Mouse (Mus musculus): ENCODE measurements at regions not wholly inside any gene's neighbourhood (a gene's known extent, or its start where the extent isn't known, plus 50 kb on each side); places are given as distances from the start of the nearest gene placed in this dataset.

DNA sequence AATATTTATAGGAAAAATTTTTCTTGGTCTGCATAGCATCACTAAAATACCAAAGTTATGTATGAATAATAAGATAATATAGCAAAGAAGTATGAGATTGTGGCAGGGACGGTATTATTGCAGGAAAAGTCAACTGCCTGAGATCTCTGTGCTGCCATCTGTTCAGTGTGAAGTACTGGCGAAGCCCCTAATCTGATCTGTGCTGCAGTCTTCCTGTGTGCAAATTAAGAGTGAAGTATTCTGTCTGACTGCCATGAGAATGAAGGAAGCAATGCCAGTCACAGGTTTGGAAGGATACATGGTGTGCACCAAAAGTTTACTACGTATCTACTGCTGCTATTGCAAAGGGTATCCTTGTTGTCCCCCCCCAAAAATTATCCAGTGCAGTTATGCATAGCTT lies 501.5 kb downstream of the Rab28 start:
- DNase-seq (ENCODE audit: low spot score in 2 of 2), result no peak

DNA sequence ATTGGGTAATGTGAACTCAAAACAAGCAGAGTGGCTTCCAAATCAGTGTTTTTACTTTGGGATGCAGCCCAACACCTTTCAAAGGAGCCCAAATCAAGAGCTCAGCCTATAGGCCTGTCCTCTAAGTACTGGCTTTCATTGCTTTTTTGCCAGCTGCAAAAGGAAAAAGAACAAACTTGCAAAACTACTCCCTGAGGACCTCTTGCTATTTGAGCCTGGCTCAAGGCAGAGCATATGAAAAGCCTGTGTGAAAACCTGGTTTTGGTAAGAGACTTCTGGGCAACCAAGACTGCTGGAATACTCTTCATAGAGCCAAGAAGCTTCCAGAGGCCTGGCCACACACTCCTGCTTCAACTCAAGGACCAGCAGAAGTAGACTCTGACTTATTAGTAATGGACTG lies 503.5 kb downstream of the Rab28 start:
- DNase-seq (ENCODE audit: low spot score in 2 of 2), result no peak

DNA sequence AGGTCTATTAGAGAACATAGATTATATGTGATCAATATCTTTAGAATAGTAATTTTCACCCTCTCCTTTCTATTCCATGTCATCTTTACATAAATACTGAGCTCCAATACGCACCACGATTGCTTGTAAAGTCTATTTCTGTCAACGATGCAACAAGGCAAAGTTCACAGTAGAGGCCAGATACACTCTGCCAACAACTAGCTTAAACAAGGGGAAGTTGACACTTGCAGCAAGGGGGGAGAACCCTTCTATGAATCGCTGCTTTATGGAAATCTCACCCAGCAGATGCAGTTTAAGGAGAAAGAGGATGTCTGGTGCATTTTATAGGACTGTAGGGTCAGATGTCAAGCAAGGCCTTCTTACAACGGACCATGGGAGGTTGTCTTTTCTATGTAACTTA lies 520.8 kb downstream of the Rab28 start:
- DNase-seq (ENCODE audit: low spot score in 2 of 2), result no peak

DNA sequence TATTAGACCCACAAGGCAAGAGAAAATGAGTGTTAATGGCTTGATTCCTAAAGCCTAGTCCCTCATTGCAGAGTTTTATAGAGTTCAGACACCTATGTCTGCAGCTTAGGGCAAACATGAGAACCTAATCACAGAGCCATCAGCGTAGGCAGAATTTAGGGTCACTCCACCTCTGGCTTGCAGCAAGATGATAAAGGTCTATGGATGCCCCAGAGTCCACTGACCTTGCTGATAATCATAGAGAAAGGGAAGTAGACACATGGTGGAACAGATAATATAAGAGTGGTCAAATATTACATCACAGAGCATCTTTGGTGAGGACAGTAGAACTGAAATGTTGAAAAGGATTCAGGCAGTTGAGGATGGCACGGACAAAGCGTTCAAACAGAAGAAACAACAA lies 530.7 kb downstream of the Rab28 start:
- DNase-seq (ENCODE audit: low spot score in 2 of 2), result no peak

DNA sequence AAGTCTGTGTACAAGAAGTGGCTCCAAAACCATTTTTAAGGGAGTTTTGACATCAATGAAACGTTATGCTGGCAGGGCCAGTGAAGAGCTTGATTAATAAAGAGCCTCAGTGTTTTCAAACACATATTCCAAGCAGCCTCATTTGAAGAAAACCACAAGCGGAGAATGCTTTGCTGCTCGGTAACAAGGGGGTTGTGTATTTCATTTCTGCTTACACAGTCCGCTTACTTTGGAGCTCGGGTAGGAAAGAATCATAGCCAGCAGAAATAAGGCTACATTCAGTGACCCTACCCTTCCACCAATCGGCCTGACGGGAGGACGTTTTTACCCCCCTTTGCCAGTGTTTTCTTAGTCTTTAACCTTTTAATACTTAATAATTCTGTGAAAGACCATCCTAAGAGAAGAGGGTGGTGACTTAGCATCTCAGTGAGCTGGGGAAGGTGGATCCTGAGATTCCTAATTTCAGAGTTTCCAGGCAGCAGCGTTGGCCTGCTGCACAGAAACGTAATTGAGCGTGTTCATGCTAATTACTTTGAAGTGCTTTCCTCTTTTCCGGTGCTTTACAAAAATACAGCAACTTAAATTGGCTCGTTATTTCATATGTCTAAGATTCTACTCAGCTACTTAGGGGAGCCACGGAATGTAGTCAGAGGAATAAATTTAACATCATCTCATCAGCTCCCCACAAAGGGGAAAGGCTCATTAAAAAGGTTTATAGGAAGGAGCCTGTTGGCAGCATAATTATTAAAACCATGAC lies 541.9 kb downstream of the Rab28 start:
- peak; percentile 1 to 6 for DNase-seq (ENCODE audit: low spot score in 2 of 2)

DNA sequence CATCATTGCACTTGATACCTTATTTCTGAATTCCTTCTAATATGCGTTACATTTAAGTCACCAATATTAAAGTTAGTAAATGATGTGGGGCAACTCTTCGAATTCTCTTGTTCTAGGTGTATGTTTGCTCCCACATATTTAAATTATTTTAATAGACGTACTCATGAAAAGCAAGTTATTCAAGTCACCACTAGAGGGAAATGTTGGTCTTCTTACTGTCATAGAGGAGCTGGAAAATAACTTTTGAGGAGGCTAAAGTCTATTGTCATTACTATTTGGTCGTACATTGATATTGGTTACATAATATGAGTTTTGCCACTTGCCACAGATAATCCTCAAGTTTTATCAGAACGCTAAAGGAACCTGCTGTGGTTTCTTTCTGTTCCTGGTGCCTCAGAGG lies 582.9 kb downstream of the Rab28 start:
- no peak for DNase-seq (ENCODE audit: low spot score in 2 of 2)

DNA sequence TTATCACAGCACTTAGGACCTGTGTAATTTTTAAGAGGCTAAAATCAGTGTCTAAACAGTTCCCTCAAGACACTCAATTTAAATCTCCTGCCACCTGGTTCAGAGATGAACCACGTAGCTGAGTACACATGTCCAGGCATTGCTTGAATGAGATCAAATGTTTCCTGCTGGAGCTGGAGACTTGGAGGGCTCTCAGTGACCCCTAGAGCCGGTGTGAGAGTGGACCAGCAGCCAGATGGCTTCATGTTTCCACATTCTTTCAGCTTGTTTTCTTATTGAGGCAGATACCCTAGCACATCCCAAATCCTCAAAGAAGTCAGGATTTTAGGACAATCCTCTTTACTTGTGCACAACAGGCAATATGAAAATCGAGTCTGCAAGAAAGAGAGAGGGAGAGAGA lies 590.3 kb downstream of the Rab28 start:
- no peak for DNase-seq (ENCODE audit: low spot score in 2 of 2)

DNA sequence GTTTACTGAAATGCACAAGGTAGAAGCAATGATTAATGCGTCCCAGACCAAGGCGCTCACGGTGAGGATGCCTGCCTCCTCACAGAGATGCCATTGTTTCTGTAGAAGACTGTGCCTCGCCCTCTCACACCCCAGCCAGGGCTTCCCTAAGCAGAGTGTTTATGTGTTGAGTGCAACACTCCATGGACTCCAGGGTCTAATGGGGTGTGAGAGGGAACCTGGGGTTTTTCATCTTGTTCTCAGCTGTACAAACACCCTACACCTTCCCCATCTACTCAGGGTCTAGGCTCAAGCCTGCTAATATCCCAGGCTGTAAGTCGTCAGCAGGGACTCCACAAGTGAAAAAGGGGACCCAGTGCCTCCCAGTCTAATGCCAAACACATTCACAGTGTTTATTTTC lies 620.2 kb downstream of the Rab28 start:
- no peak for DNase-seq (ENCODE audit: low spot score in 2 of 2)

DNA sequence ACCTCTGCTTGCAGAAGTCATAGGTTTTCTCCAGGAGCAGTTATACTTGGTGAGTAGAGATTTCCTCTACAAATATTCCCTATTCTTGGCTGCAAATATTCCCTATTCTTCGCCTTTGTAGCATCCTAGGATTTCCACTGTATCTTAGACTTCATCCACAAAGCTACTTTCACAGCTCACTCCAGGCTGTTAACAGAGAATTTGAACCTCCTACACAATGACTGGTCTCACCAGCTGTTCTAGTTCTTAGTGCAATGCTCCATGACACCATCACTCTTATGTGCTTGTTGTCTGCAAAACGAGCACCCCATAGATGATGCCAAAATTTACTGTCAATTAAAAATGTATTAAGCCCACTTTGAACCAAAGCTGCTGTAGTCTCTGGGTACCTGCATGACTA lies 631.5 kb downstream of the Rab28 start:
- DNase-seq (ENCODE audit: low spot score in 2 of 2), result peak; percentile 24 to 61

DNA sequence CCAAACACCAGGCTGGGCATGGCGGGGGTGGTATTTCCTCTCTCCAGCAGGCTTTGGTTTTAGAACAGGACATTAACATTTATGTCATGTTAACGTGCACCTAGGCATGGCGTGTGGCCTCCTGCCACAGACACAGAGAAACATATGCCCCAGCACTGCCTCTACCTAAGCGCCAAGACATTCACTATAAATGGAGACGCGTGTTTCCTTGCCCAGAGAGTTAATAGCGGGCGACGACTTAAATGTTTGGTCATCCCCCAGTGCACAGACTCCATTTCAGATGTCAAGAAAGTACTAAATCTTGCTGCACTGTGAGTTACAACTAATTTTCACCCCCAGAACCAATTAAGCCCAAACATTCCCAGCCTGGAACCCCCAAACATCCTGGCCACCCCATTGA lies 646.3 kb downstream of the Rab28 start:
- DNase-seq (ENCODE audit: low spot score in 2 of 2), result no peak

DNA sequence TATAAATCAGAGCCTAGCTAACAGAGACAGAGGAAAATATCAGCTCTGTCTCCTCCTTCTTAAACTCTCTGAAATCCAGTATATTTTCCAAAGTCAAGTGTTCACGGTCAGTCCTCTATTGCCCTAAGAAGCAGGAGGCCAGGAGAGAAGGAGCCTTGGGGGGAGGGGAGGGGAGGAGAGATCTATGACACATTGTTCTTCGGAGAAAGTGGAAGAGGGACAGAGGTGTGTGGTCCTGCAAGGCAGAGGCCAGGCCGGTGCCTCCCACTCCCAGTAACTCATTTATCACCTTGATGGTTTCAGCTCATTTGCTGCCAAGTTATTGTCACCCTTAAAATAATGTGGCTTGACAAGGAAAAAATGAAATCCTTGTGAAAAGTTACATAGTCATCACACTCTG lies 646.7 kb downstream of the Rab28 start:
- no peak for DNase-seq (ENCODE audit: low spot score in 2 of 2)

DNA sequence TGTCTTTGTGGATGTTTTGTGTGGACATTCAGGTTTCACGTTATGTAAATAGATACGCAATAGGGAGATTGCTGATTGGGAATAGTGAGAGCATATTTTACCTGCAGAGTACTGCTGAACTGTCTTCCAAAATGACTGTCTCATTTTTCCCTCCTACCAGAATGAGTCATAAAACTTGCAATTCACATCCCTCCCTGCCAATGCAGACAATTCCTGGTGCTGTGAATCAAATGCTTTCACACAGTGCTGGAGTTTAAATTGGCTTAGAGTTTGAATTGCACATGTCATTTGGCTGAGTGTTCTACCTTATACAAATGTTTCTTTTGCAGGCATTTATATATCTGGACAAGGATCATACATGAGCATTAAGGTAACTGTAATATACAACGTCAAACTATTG lies 649.9 kb downstream of the Rab28 start:
- DNase-seq (ENCODE audit: low spot score in 2 of 2), result peak in 1 of 2 experiments; percentile 21

DNA sequence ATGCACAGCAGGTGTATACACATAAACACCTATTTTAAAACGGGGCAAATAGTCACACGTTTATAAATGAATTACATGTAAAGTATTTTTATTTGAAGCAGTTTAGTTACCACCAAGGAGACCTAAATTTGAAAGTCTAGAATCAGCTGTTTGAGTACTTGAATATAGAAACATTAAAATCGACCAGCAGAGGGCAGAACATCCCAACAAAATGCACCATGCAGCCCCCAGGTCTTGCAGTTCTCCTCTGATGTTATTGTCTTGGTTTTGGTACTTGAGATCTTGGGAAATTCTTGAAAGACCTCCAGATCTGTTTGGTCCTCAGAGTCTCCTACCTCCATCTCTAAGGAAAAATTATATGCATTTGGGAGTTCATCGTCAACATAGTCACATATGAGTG lies 656.0 kb downstream of the Rab28 start:
- DNase-seq (ENCODE audit: low spot score in 2 of 2), result peak in 1 of 2 experiments; percentile 42

DNA sequence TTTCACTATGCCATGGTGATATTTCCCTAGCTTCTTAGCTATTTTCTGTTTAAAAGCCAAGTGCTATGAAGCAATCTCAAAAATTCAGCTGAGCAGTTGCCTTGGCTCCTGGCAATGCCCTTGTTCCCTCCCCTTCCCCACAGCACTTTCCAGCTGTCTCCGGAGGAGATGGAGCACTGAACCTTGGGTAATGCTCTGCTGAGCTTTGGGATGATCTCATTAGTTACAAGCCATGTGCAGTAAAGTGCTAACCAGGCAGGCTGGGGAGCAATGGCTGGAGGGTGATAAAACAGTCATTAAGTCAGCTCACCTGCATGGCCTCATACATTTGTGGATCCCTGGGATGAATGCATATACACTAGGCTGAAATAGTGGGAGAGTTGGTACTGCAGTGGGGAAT lies 659.4 kb downstream of the Rab28 start:
- no peak for DNase-seq (ENCODE audit: low spot score in 2 of 2)

DNA sequence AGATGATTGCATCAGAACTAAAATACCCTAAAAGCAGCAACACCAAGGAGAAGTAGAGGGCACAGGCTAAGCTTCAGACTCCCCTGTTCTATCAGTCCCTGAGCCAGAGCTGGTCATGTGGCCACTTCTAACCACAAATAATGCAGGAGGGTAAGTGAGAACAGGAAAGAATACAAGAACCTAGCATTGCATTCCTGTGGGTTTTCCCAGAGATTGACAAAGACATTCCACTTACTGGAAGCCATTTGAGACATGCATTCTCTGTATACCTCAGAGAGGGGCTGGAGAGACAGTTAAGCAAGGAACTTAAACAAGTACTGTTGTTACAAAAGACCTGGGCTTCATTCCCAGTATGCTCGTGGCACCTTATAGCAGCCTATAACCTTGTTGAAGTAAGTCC lies 662.7 kb downstream of the Rab28 start:
- no peak for DNase-seq (ENCODE audit: low spot score in 2 of 2)

DNA sequence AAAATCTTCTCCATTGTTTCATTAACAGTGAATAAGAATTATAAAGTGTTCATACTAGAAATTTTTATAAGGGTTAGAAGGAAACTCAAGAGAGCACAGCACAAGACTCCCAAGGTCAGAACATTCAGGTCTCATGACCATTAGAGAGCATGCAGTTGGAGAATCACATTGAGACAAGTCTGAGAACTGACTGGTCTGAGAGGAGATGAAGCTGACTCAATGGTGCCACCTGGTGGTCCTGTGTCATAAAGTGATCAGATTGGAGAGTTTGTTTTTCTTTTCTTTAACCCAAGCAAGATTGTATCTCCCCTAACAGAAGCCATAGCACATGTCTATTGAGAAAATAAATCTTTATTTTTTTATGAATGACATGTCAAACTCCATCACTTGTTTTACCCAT lies 663.5 kb downstream of the Rab28 start:
- DNase-seq (ENCODE audit: low spot score in 2 of 2), result peak; percentile 73 to 90

DNA sequence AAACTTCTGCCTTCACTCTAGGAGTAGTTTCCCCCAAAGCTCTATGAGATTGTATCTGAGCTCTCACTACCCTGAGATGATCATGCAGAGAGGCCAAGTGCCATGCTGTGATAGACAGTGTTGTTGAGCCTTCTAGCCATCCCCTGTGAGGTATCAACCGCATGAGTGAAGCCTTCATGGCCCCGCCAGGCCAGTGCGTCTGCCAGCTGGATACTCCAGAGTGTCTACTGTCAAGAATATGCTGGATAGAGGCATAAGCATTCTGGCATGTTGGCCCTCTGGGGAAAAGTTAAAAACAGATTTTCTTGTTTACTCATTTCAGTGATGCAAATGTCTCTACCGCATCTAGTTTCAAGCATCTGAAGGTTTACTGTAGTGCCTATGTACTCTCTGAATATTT lies 669.2 kb downstream of the Rab28 start:
- no peak for DNase-seq (ENCODE audit: low spot score in 2 of 2)

DNA sequence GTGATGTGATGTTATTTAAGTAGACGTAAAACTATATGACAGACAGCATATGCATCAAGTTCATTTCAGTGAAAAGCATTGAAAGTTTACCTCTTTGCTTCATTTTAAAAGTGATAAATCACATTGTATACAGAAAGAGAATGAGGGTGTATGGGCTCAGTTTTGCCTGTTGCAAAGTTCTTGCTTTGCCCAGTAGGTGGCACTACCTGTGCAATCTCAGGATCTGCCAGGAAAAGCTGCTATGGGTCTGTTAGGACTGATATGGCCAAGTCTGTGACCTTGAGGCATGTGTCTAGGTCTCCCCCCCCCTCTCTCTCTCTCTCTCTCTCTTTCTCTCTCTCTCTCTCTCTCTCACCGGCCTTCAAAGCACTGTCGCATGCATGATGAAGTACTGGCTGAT lies 701.3 kb downstream of the Rab28 start:
- DNase-seq (ENCODE audit: low spot score in 2 of 2), result peak in 1 of 2 experiments; percentile 33

DNA sequence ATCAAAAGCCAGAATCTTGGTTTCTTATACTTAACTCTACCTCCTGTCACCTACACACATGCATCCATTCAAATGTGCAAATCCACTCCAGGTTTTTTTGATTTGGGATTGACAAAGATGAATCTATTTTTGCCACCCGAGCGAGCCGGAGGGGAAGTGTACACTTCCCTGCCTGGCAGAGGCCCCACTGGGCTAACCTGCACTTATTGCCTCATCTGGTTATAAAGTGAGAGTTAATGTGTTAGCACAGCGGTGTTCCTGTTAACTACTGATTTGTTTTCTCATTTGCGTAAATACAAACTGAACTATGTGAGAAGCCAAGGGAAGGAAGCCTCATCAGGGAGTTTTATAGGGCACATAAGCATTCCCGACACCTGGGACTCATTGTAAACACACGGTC lies 721.4 kb downstream of the Rab28 start:
- no peak for DNase-seq (ENCODE audit: low spot score in 2 of 2)

DNA sequence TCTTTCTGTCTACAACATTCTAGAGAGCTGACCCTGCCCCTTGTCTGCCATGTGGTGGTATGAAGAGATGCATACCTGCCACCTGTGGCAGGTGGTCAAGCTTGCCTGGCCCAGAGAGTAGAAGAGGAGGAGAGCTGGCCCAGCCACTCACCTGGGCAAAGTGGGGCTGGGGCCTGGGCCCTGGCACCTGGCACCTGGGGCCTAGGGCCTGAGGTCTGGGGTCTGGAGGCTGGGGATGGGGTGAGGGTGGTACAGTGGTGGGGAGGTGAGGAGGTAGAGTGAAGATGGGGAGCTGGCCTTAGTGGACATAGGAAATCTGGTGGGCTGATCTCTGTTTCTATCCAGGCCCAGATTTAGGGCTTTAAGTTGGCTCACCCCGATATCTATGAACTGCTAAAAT lies 733.1 kb downstream of the Rab28 start:
- no peak for DNase-seq (ENCODE audit: low spot score in 2 of 2)

DNA sequence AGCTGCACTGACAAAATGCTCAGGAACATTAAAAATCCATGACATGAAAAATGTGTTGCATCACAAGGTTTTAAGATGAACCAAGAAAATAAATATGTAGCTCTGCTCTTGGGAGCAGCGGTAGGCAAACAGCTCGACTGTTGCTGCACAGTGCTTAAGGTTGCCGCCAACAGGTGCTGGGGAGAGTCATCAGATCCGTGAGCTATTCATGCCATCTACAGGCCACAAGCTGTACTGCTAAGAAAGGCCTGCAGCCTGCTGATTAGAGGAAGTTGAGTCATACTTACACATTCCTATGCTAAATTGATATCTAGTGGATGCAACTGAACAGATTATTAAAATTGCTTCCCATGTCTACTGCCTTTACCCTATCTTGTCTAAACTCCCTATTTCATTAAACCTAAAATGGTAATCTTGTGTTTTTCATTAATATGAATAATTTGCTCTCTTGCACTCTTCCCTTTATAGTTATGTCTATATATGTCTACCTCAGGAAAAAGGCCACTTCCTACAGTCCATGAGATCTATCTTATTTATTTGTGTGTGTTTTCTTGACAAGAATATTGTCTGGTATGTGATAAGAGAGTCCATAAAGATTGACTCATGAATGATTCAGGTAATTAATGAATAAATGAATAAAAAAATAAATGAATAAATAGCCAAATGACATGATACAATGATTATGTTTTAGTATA lies 754.9 kb downstream of the Rab28 start:
- DNase-seq (ENCODE audit: low spot score in 2 of 2), result peak; percentile 60 to 87

DNA sequence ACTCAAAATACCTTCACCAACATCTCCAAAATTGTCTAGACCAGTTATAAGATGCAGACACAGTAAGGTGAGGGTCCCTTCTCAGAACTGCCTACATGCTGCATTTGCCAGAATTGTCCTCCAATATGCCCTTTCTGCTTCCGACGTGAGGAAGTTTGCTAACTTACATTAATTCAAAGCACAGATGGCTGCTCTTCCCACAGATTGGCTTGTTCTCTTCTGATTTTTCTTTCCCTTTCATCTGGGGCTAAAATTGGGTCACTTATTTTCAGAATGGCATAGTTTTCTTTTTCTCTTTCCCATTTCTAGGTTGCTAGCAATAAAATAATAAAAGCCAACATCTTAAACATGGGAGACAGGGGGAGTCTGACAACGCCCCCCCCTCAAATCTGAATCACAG lies 778.8 kb downstream of the Rab28 start:
- peak; percentile 2 to 63 for DNase-seq (ENCODE audit: low spot score in 2 of 2)

DNA sequence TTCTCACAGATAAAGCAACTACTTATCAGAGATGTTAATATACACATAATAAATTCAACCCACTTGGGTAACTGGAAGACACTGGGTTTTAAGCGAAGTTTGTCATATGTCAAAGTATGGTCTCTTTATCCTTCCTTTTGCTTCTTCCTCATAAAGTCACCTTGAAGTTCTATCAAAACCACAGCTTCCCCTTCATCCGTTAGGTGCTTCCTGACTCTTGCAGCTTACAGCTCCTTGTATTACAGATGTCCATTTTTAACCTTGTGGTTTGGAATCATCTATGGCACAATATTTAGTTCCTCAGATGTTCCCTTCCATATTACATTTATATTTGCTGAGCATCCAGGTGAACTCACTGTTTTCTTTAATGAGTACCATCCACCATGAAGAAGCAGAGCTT lies 787.0 kb downstream of the Rab28 start:
- DNase-seq (ENCODE audit: low spot score in 2 of 2), result no peak

DNA sequence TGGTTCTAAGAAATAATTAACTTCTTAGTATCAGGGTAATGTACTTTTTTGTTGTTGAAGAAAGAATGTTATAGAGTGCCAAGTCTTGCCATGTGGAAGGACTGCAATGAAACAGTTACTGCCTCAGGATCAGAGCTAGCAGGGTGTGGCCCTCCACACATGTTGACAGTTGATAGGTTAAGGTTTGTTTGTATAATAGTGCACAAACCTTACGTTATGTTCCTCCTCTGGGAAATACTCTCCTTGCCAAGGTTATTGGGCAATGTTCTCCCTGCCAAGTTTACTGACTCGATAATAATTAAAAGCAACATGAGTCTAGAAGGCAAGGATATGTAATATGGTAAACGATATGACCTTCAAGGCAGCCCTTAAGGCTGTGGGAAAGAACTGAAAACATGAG lies 799.2 kb downstream of the Rab28 start:
- no peak for DNase-seq (ENCODE audit: low spot score in 2 of 2)
